Mouse (Mus musculus): ENCODE measurements around the gene Gm17334. TPM values are rescaled to one million over a fixed set of nuclear protein-coding genes. Genes with fewer than 3 reads are reported as not detected.

Gene Gm17334
- polyA plus RNA-seq, 1 experiment, result not detected

DNA sequence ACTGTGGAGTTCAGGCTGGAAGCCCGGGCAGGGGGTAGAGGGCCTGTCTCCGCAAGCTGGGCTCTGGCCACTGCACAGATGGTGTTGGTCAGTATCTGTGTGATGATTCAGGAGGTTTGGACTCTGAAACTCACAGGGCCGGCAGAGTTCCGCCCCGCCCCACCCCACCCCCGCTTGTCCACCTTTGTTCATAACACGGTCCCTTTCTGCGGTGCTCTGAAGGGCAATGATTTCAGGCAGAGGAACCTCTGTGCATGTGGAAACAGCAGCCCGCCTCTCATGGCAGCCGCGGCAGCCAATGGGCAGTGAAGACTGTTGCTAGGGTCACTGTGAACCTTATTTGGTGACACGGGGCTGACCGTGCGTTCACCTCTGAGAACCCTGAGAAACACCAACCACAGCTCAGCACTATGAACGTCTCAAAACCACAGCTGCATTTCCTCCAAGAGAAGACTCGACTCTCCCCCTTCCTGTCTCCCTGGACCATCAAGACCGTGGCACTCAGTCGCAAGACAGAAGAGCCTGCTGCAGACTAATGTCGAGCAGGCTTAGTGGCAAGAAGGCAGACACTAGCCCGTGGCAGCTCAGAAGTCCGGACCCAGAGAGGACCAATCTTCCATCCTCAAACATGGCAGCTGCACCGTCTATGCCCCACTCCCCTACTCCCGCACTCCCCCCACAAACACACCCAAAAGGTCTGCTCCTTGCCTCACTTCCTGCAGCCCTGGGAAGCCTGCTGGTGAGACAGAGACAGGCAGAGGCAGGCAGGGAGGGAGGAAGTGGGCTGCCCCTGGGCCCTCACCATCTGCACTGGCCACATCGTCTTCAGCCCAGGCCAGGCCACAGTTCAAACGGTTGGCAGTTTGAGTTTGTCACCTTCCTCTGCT is 21.9 kb upstream of the Gm17334 start:
- Histone ChIP-seq H3K27ac (ENCODE audit: control insufficient read depth, insufficient read depth, low read depth, low read length, poor library complexity) (peak overlapping the region; percentile 95), H3K4me3 (replicated peaks; ENCODE audit: control insufficient read depth, low read depth, low read length) (peak overlapping the region; percentile 22), H3K4me1 (ENCODE audit: control insufficient read depth, insufficient read depth, low read length) (peaks cover 11% of the 10 kb centered on the region)
- TF ChIP-seq POLR2A (IDR thresholded peaks at IDR 0.05; ENCODE audit: borderline replicate concordance, control insufficient read depth, low read depth, low read length) (peak; percentile 65; the same call in 1 of the 2 replicates), CTCF (IDR thresholded peaks at IDR 0.05; ENCODE audit: control insufficient read depth, insufficient read depth, low read length) (peak; percentile 50)
- 3% methylated on average over 25 of the region's 25 CpGs for WGBS

DNA sequence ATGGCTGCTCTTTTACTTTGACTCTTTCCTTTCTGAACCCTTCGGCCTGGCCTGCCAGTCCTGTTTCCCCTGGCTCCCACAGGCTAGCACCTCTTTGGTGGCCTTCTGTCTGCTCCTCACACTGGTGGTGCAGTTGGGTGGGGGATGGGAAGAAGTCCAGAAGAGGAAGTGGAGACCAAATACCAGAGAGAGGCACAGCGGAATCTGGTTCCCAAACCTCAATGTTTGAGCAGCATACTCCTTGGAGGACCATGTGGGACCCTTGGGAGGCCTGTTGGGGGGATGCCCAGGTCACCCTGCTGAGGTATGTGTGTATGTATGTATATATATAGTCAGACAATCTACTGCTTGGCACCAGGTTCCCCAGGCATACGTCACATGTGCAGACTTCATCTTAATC is 21.0 kb upstream of the Gm17334 start:
- H3K4me1 ChIP-seq (ENCODE audit: control insufficient read depth, insufficient read depth, low read length), result peaks cover 11% of the 10 kb centered on the region
- TF ChIP-seq CTCF (IDR thresholded peaks at IDR 0.05; ENCODE audit: control insufficient read depth, insufficient read depth, low read length) (no peak), POLR2A (IDR thresholded peaks at IDR 0.05; ENCODE audit: borderline replicate concordance, control insufficient read depth, low read depth, low read length) (no peak)
- no peak overlapping the region for H3K4me3 ChIP-seq (replicated peaks; ENCODE audit: control insufficient read depth, low read depth, low read length)
- peak overlapping the region; percentile 95 for H3K27ac ChIP-seq (ENCODE audit: control insufficient read depth, insufficient read depth, low read depth, low read length, poor library complexity)
- 12% methylated on average over 3 of the region's 3 CpGs for WGBS

DNA sequence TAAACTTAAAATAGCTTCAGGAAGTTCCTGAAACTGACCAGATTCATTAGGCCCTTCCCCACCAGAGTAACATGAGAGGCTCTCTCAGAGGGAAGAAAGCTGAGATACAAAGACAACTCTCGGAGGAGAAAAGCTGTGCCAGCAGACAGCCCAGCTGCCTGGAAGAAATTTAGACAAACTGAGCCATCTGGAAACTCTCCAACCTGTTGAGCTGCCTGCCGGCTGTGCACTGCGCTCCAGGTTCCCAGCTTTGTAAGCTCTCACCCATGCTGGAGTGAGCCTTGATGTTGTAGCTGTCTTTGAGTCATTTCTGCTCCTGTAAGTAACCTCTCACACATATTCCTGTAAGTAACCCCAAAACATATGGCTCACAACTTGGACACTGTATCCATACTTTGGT is 20.0 kb upstream of the Gm17334 start:
- peaks cover 11% of the 10 kb centered on the region for H3K4me1 ChIP-seq (ENCODE audit: control insufficient read depth, insufficient read depth, low read length)
- TF ChIP-seq CTCF (IDR thresholded peaks at IDR 0.05; ENCODE audit: control insufficient read depth, insufficient read depth, low read length), result no peak
- TF ChIP-seq POLR2A (IDR thresholded peaks at IDR 0.05; ENCODE audit: borderline replicate concordance, control insufficient read depth, low read depth, low read length), result no peak
- H3K4me3 ChIP-seq (replicated peaks; ENCODE audit: control insufficient read depth, low read depth, low read length), result no peak overlapping the region
- H3K27ac ChIP-seq (ENCODE audit: control insufficient read depth, insufficient read depth, low read depth, low read length, poor library complexity), result no peak overlapping the region
- WGBS, result 79% methylated on average over 3 of the region's 3 CpGs

DNA sequence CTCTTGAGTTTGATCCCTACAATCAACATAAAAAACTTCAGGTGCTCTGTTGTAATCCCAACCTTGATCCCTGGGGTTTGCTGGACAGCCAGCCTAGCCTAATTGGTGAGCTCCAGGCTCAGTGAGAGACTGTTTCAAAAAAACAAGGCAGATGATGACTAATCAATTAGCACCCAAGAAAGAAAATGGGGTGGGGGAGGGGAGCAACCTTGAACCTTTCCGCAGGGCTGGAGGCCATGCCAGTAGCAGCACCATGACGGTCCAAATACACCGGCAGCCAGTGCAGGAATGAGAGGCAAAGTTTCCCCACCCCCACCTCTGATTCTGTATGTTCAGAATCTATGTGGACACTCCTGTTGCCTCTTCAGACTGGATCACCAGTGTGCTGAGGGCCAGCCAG is 16.3 kb upstream of the Gm17334 start:
- no peak overlapping the region for H3K27ac ChIP-seq (ENCODE audit: control insufficient read depth, insufficient read depth, low read depth, low read length, poor library complexity)
- 86% methylated on average over 3 of the region's 3 CpGs for WGBS

DNA sequence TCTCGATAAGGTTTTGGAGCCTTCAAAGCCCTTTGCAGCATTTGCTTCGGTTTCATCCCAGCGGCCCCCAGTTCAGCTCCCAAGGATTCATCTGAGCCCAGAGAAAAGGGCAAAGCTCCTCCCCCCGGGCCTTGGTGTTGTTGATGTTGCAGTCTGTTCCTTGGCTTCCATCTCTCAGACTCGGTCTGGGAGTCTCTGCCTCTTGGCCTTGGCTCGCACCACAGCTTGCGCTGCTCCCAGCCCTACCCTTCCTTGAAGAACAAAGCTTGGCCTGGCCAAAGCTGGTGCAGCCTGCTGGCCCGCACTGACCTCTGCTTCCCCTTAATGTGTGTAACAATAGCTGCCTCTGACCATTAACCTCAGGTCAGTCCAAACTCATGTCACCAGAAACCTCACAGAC is 15.2 kb upstream of the Gm17334 start:
- Histone ChIP-seq H3K4me1 (ENCODE audit: control insufficient read depth, insufficient read depth, low read length) (peaks cover 9% of the 10 kb centered on the region), H3K27ac (ENCODE audit: control insufficient read depth, insufficient read depth, low read depth, low read length, poor library complexity) (no peak overlapping the region), H3K4me3 (replicated peaks; ENCODE audit: control insufficient read depth, low read depth, low read length) (no peak overlapping the region)
- TF ChIP-seq POLR2A (IDR thresholded peaks at IDR 0.05; ENCODE audit: borderline replicate concordance, control insufficient read depth, low read depth, low read length) (no peak), CTCF (IDR thresholded peaks at IDR 0.05; ENCODE audit: control insufficient read depth, insufficient read depth, low read length) (no peak)
- 88% methylated on average over 8 of the region's 8 CpGs for WGBS

More for the DNA sequence above, 16.3 kb upstream of the Gm17334 start:
- no peak for TF ChIP-seq CTCF (IDR thresholded peaks at IDR 0.05; ENCODE audit: control insufficient read depth, insufficient read depth, low read length)
- TF ChIP-seq POLR2A (IDR thresholded peaks at IDR 0.05; ENCODE audit: borderline replicate concordance, control insufficient read depth, low read depth, low read length), result no peak
- Histone ChIP-seq H3K4me1 (ENCODE audit: control insufficient read depth, insufficient read depth, low read length) (peaks cover 6% of the 10 kb centered on the region; the same call in 1 of the 2 replicates), H3K4me3 (replicated peaks; ENCODE audit: control insufficient read depth, low read depth, low read length) (no peak overlapping the region)

DNA sequence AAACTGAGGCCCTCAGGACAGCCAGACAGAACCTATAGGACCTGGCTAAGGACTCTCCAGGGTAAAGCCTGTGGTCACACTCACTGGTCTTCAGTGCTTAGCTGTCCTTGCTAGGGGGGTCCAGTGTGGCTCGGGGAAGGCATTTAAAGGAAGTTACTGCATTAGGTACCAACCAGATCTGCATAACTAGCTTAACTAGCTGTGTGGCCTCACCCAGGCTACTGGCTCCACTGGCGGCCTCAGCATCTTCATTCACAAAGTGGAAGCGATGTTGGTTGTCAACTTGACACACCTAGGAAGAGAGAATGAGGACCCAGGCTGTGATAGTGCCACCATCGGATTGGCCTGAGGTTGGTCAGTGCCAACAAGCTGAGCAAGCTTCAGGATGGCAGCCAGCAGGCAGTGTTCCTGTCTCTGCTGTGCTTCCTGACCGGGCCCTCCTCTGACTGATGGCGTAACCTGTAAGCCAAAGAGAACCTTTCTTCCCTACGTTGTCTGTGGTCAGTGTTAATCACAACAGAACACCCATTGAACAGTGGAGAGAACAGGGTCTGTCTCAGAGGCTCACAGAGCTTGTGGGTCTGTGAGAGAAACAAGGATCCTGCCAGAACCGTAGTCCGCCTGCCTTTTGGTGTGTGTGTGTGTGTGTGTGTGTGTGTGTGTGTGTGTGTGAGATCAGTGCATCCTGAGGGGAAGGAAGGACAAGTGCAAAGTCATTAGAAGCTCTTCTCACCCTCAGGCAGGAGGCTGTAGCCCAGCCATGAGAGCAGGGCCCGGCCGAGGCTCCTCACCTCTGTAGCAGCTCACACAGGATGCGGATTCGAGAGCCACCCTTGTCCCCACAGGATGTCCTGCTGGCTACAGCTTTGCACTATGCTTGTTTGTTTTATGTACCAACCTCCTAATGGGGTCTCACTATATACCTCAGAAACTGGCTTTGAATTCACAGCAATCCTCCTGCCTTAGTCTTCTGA is 13.4 kb upstream of the Gm17334 start:
- H3K27ac ChIP-seq (ENCODE audit: control insufficient read depth, insufficient read depth, low read depth, low read length, poor library complexity), result peak overlapping the region; percentile 57
- no peak for TF ChIP-seq POLR2A (IDR thresholded peaks at IDR 0.05; ENCODE audit: borderline replicate concordance, control insufficient read depth, low read depth, low read length)
- TF ChIP-seq CTCF (IDR thresholded peaks at IDR 0.05; ENCODE audit: control insufficient read depth, insufficient read depth, low read length), result no peak
- 29% methylated on average over 13 of the region's 13 CpGs for WGBS
- H3K4me1 ChIP-seq (ENCODE audit: control insufficient read depth, insufficient read depth, low read length), result peaks cover 9% of the 10 kb centered on the region
- no peak overlapping the region for H3K4me3 ChIP-seq (replicated peaks; ENCODE audit: control insufficient read depth, low read depth, low read length)

DNA sequence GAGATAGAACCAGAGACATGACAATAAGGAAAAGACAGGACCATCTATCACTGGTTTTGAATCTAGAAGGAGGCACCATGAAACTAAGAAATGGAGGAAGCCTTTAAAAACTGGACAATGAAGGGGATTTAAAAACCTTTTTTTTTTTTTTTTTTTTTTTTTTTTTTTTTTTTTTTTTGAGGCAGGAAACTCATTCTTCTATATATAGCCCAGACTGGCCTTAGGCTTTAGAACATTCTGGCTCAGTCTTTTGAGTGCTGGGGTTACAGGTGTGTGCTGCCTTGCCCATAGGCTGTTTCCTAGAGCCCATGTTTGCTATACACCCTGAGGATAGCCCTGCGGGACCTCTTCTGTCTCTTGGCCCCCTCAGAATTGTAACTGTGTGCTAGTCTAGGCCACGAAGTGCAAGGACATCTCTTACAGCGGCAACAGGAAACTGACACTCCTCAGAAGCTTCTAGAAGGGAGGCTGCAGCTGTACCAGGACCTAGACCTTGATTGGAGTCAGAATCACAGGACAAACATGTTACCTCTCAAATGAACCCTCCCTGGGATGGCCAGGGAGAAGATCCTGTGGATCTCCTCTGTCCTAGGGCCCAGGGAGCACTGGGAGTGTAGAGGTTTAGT is 12.4 kb upstream of the Gm17334 start:
- no peak overlapping the region for H3K4me3 ChIP-seq (replicated peaks; ENCODE audit: control insufficient read depth, low read depth, low read length)
- 33% methylated on average over 3 of the region's 3 CpGs for WGBS
- peaks cover 9% of the 10 kb centered on the region for H3K4me1 ChIP-seq (ENCODE audit: control insufficient read depth, insufficient read depth, low read length)
- TF ChIP-seq CTCF (IDR thresholded peaks at IDR 0.05; ENCODE audit: control insufficient read depth, insufficient read depth, low read length) (no peak), POLR2A (IDR thresholded peaks at IDR 0.05; ENCODE audit: borderline replicate concordance, control insufficient read depth, low read depth, low read length) (no peak)
- H3K27ac ChIP-seq (ENCODE audit: control insufficient read depth, insufficient read depth, low read depth, low read length, poor library complexity), result peak overlapping the region; percentile 57

Data from bone marrow, adult 2 months (tissue).